Mouse (Mus musculus) kidney, adult 18-20 months (tissue): ENCODE data around the gene Ccdc9.
"Not testable (repeated sequence)": the region's sequence is repeated elsewhere in the genome, so short reads cannot be mapped to it uniquely, and the experiment has no call there.

Source experiments
- DNase-seq: peaks from one replicate; pipeline ENCODE4 v3.0.0; 2021

Gene Ccdc9

GRCm38 (mm10) chr7:16308093-16308492 lies 21.5 kb upstream of the Ccdc9 start, which contains the start of gene Bbc3:
Gene Bbc3, plus strand, starts transcription at chr7:16308393.
- DNase-seq = not testable (repeated sequence)

- DNase-seq = not testable (repeated sequence)
These were observed 20.5 kb upstream of the Ccdc9 start for GRCm38 (mm10) chr7:16307141-16307540.

GRCm38 (mm10) chr7:16299419-16300035 lies 12.9 kb upstream of the Ccdc9 start:
- peak; percentile 84 for DNase-seq

GRCm38 (mm10) chr7:16298927-16299326 lies 12.3 kb upstream of the Ccdc9 start:
- DNase-seq = no peak

- DNase-seq = no peak
These were observed 11.0 kb upstream of the Ccdc9 start for GRCm38 (mm10) chr7:16297616-16298015.

- peak; percentile 86 for DNase-seq
These were observed 10.3 kb upstream of the Ccdc9 start for GRCm38 (mm10) chr7:16296766-16297390.

GRCm38 (mm10) chr7:16296146-16296545 lies 9.6 kb upstream of the Ccdc9 start:
- no peak for DNase-seq

- peak; percentile 81 for DNase-seq
These were observed 8.8 kb upstream of the Ccdc9 start for GRCm38 (mm10) chr7:16295321-16295900.

- DNase-seq = peak; percentile 94
These were observed 8.2 kb upstream of the Ccdc9 start for GRCm38 (mm10) chr7:16294837-16295236.

- DNase-seq = no peak
These were observed 7.8 kb upstream of the Ccdc9 start for GRCm38 (mm10) chr7:16294346-16294745.

GRCm38 (mm10) chr7:16287791-16288190 lies 1.2 kb upstream of the Ccdc9 start:
- no peak for DNase-seq

GRCm38 (mm10) chr7:16287016-16287415 lies 421 bp upstream of the Ccdc9 start:
- no peak for DNase-seq

GRCm38 (mm10) chr7:16285450-16286025 lies 1.1 kb downstream of the Ccdc9 start:
- DNase-seq = peak; percentile 83

- DNase-seq = no peak
These were observed 1.7 kb downstream of the Ccdc9 start for GRCm38 (mm10) chr7:16284904-16285303.

GRCm38 (mm10) chr7:16284001-16284400 lies 2.6 kb downstream of the Ccdc9 start:
- no peak for DNase-seq

GRCm38 (mm10) chr7:16282334-16282733 lies 4.3 kb downstream of the Ccdc9 start:
- DNase-seq = no peak

- no peak for DNase-seq
These were observed 5.9 kb downstream of the Ccdc9 start for GRCm38 (mm10) chr7:16280721-16281120.

- no peak for DNase-seq
These were observed 11.4 kb downstream of the Ccdc9 start for GRCm38 (mm10) chr7:16274922-16275890.

- DNase-seq = no peak
These were observed 12.8 kb downstream of the Ccdc9 start for GRCm38 (mm10) chr7:16273766-16274140.

- DNase-seq = peak; percentile 88
These were observed 13.4 kb downstream of the Ccdc9 start, which contains the start of gene Inafm1 for GRCm38 (mm10) chr7:16273081-16273765. Gene Inafm1, minus strand, starts transcription at chr7:16273617.

GRCm38 (mm10) chr7:16272681-16273080 lies 13.9 kb downstream of the Ccdc9 start:
- peak; percentile 69 for DNase-seq

GRCm38 (mm10) chr7:16271139-16271538 lies 15.5 kb downstream of the Ccdc9 start:
- DNase-seq = no peak
